Mouse (Mus musculus): Measurements from ENCODE around the gene Stk11.

Gene Stk11

GRCm38 (mm10) chr10:80170601-80171021 is 55.0 kb downstream of the Stk11 start:
- no peak for DNase-seq (ENCODE audit: low spot score)

GRCm38 (mm10) chr10:80171252-80171651 is 55.6 kb downstream of the Stk11 start:
- DNase-seq (ENCODE audit: low spot score), result no peak

GRCm38 (mm10) chr10:80171760-80172526 is 56.3 kb downstream of the Stk11 start:
- DNase-seq (ENCODE audit: low spot score), result no peak

GRCm38 (mm10) chr10:80172527-80173292 is 57.1 kb downstream of the Stk11 start, which contains the start of gene 1600002K03Rik:
Gene 1600002K03Rik, plus strand, starts transcription at chr10:80172944.
- peak; percentile 88 for DNase-seq (ENCODE audit: low spot score)

- no peak for DNase-seq (ENCODE audit: low spot score)
Measured at GRCm38 (mm10) chr10:80173358-80173757, 57.8 kb downstream of the Stk11 start.

- no peak for DNase-seq (ENCODE audit: low spot score)
Measured at GRCm38 (mm10) chr10:80173955-80174640, 58.5 kb downstream of the Stk11 start.

GRCm38 (mm10) chr10:80174705-80175104 is 59.1 kb downstream of the Stk11 start:
- no peak for DNase-seq (ENCODE audit: low spot score)

- DNase-seq (ENCODE audit: low spot score), result no peak
Measured at GRCm38 (mm10) chr10:80175536-80176269, 60.1 kb downstream of the Stk11 start.

DNA sequence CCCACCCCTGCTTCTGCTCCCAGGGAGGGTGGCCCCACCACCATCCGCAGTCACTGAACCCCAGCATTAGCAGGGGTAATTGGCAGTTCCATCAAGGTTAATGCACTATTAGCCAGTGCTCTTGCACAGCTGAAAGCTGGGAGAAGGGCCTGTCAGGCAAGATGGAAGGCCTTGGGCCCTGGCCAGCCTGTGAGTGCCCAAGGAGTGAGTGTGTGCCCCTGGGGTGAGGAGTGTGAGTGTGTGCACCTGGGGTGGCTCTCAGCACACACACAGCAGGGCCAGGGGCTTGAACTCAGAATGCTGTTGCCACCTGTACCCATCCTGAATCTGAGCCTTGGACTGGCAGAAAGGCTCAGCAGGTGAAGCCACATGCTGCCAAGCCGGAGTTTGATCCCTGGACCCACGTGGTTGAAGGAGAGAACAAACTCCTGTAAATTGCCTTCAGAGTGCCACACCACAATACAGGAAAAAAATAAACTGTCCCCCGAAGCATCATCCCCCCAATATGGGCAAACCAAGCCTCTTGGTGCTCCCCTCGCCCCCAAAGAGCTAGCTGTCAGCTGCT is 60.7 kb downstream of the Stk11 start:
- no peak for DNase-seq (ENCODE audit: low spot score)

GRCm38 (mm10) chr10:80177441-80178279 is 62.1 kb downstream of the Stk11 start:
- DNase-seq (ENCODE audit: low spot score), result no peak

DNA sequence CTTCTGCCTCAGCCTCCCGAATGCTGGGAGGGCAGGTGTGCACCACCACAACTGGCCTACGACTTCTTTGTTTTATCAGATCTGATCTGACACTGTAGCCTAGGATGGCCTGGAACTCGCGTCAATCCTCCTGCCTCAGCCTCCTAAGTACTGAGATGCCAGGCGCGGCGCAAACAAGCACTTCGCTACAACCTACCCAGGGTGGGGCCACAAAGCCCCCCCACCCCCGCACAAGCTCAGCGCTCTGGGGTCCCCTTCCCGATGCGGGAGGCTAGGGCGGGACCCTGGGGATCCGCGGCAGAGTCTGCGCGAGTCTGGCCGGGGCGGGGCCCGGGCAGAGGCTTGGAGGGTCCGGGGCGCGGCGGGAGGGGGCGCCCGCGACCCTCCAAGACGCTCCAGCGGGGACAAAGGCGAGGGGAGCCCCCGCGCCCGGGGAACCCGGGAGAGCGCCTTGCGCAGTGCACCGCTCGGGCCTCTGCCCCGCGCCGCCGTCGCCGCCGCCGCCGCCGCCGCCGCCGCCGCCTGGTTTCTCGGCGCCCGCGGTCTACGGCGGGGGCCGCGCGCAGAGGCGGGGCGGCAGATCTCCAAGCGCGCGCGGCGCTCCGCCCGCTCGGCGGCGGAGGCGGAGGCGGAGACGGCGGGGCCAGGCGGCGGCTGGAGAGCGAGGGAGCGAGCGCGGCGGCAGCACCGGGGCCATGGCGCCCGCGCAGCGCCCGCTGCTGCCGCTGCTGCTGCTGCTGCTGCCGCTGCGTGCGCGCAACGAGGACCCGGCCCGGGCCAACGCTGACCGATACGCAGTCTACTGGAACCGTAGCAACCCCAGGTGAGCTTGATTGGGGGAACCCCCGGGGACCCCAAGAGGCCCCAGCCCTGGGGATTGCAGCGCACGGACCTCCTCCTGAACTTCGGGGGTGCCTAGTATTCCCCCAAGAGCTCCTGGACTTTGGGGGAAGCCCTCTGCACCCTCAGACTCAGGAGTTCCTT is 63.8 kb downstream of the Stk11 start, which contains the start of gene Efna2:
TSS of gene Efna2 (plus strand) at position 415 of the 984 bp plus-strand sequence.
- DNase-seq (ENCODE audit: low spot score), result no peak
